8 mouse cellular contexts compared by ENCODE assay signal in the genomic region with DNA sequence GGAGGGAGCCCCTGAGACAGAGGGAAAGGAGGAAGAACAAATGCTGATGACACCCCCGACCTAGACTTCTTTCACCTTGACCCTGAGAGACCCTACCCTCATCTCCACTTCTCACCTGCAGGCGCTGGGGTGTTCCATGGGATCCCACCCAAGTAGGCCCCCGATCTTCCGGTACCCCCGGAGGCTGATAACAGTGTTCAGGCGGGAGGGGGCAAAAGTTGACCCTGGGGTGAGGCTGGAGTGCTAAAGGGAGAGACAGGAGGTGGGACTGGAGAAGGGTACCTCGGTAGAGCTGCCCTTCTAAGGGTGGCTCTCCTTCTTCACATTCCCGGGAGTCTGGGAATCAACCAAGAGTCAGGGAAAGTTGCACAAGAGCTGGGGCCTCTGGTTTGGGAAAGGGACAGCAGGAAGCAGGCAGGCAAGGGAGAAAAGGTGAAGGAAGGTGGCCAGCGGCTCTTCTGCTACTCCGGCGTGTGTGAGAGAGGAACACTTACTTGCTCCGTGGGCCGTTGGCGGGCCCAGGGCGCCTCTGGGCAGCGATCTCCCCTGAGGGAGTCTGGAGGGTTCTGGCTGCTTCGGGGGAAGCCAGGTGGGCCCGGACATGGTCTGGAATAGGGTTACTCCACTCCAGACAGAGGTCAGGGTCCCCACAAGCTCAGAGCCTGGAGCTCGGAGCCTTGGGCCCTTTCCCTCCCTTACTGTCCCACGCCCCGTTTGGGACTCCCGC. TPM values are rescaled to one million over a fixed set of nuclear protein-coding genes. Genes with fewer than 3 reads are reported as not detected.
DNase-seq lines count a peak whose midpoint lies in the region; ATAC-seq and TF ChIP-seq lines count a peak whose summit lies in the region.

No protein-coding gene starts in this region.

- DNase-seq in liver, embryonic 13.5 days, result no peak
- no peak for DNase-seq in adrenal gland, adult 8-10 months
- DNase-seq in layer of hippocampus, adult 8-10 months (ENCODE audit: low spot score in 2 of 2), result no peak
- no peak for DNase-seq in spleen, adult 18-20 months

- WGBS in forebrain, embryonic 13.5 days, result 4% methylated on average over 22 of the region's 22 CpGs
- 5% methylated on average over 22 of the region's 22 CpGs for WGBS in liver, embryonic 13.5 days (ENCODE audit: insufficient replicate concordance)
- WGBS in small intestine, adult 2 months, result 11% methylated on average over 22 of the region's 22 CpGs

- H3K4me2 ChIP-seq in forebrain, embryonic 13.5 days, result peak overlapping the region; percentile 72
- peak overlapping the region; percentile 82 for H3K4me2 ChIP-seq in liver, embryonic 13.5 days

- no peak for TF ChIP-seq POLR2A in small intestine, adult 2 months (IDR thresholded peaks at IDR 0.05; ENCODE audit: low read depth, low read length)

- H3K27me3 ChIP-seq in megakaryocyte, embryonic 14.5 days (replicated peaks), result no peaks in the 10 kb centered on the region
- H3K27me3 ChIP-seq in forebrain, embryonic 13.5 days, result no peaks in the 10 kb centered on the region
- H3K27me3 ChIP-seq in liver, embryonic 13.5 days, result no peaks in the 10 kb centered on the region
- H3K27me3 ChIP-seq in small intestine, adult 2 months (ENCODE audit: control insufficient read depth, insufficient read depth, low read length), result no peaks in the 10 kb centered on the region

- peaks cover 64% of the 10 kb centered on the region for H3K36me3 ChIP-seq in megakaryocyte, embryonic 14.5 days (replicated peaks; ENCODE audit: low read length)
- peaks cover 40% of the 10 kb centered on the region for H3K36me3 ChIP-seq in forebrain, embryonic 13.5 days (ENCODE audit: poor library complexity, severe bottlenecking)
- H3K36me3 ChIP-seq in liver, embryonic 13.5 days, result peaks cover 28% of the 10 kb centered on the region
- no peaks in the 10 kb centered on the region; the same call in 1 of the 2 replicates for H3K36me3 ChIP-seq in small intestine, adult 2 months (ENCODE audit: control insufficient read depth, insufficient read depth, low read length)

- H3K9me3 ChIP-seq in megakaryocyte, embryonic 14.5 days, result no peaks in the 10 kb centered on the region
- H3K9me3 ChIP-seq in forebrain, embryonic 13.5 days (replicated peaks), result no peaks in the 10 kb centered on the region; the same call in 1 of the 2 replicates
- no peaks in the 10 kb centered on the region for H3K9me3 ChIP-seq in liver, embryonic 13.5 days (replicated peaks)

- peak overlapping the region; percentile 72 for H3K9ac ChIP-seq in forebrain, embryonic 13.5 days
- H3K9ac ChIP-seq in liver, embryonic 13.5 days, result peak overlapping the region; percentile 76

- peak overlapping the region; percentile 79 for H3K27ac ChIP-seq in forebrain, embryonic 13.5 days
- H3K27ac ChIP-seq in liver, embryonic 13.5 days, result peak overlapping the region; percentile 62
- H3K27ac ChIP-seq in small intestine, adult 2 months (ENCODE audit: insufficient read depth, low read depth, low read length), result peak overlapping the region; percentile 52

- ATAC-seq in megakaryocyte, adult 5-6 weeks (ENCODE audit: poor library complexity, severe bottlenecking), result no peak
- ATAC-seq in forebrain, embryonic 13.5 days, result peak; percentile 52
- ATAC-seq in liver, embryonic 13.5 days (ENCODE audit: low read depth), result peak; percentile 48

- H3K4me3 ChIP-seq in megakaryocyte, embryonic 14.5 days (replicated peaks), result peak overlapping the region; percentile 92
- peak overlapping the region; percentile 49 for H3K4me3 ChIP-seq in forebrain, embryonic 13.5 days
- peak overlapping the region; percentile 63 for H3K4me3 ChIP-seq in liver, embryonic 13.5 days (replicated peaks)
- H3K4me3 ChIP-seq in small intestine, adult 2 months (ENCODE audit: low read depth, low read length), result peak overlapping the region; percentile 64

- no peak for TF ChIP-seq CTCF in small intestine, adult 2 months (IDR thresholded peaks at IDR 0.05; ENCODE audit: extremely low read depth, insufficient read length, insufficient replicate concordance, low read depth, low read length)

- H3K4me1 ChIP-seq in megakaryocyte, embryonic 14.5 days, result peaks cover 75% of the 10 kb centered on the region
- H3K4me1 ChIP-seq in forebrain, embryonic 13.5 days, result peaks cover 38% of the 10 kb centered on the region
- peaks cover 61% of the 10 kb centered on the region for H3K4me1 ChIP-seq in liver, embryonic 13.5 days (replicated peaks)
- H3K4me1 ChIP-seq in small intestine, adult 2 months (ENCODE audit: control insufficient read depth, insufficient read depth, insufficient read length, low read length), result peaks cover 27% of the 10 kb centered on the region

RNA-seq across cellular contexts. Expression of gene Trip6, which starts 0.6 kb away (rescaled TPM):
- 35.0 and 68.0 TPM in 2 replicates for polyA plus RNA-seq in megakaryocyte, embryonic 14.5 days (2012; ENCODE audit: insufficient read depth, low replicate concordance)
- total RNA-seq in megakaryocyte, adult 5-6 weeks (2015), result 4.1 and 4.2 TPM in 2 replicates
- 2.1 and 2.9 TPM in 2 replicates for total RNA-seq in megakaryocyte, adult 5-6 weeks (2017)
- 30.8 and 35.3 TPM in 2 replicates for polyA plus RNA-seq in forebrain, embryonic 13.5 days (2015; fragmentation: Nextera tagmentation; extraction: Ambion mirVana)
- 10.1 and 10.6 TPM in 2 replicates for polyA plus RNA-seq in liver, embryonic 13.5 days (2015; fragmentation: Nextera tagmentation; extraction: Ambion mirVana)
- 7.6 and 8.2 TPM in 2 replicates for polyA plus RNA-seq in small intestine, adult 2 months (2012; rRNA removed)
- 10 to 100 TPM; 35.7 to 54.9 (median 48.5) TPM for total RNA-seq in adrenal gland, adult 8-10 months (2022)
- total RNA-seq in layer of hippocampus, adult 8-10 months (2022), result 1 to 10 TPM; 6.1 to 8.0 (median 6.7) TPM

RNA-seq across cellular contexts. Expression of gene Srrt, which starts 6.2 kb away (rescaled TPM):
- 163 and 271 TPM in 2 replicates for polyA plus RNA-seq in megakaryocyte, embryonic 14.5 days (2012; ENCODE audit: insufficient read depth, low replicate concordance)
- total RNA-seq in megakaryocyte, adult 5-6 weeks (2015), result 71.9 and 97.1 TPM in 2 replicates
- 158 and 222 TPM in 2 replicates for total RNA-seq in megakaryocyte, adult 5-6 weeks (2017)
- 145 and 150 TPM in 2 replicates for polyA plus RNA-seq in forebrain, embryonic 13.5 days (2015; fragmentation: Nextera tagmentation; extraction: Ambion mirVana)
- 86.7 and 102 TPM in 2 replicates for polyA plus RNA-seq in liver, embryonic 13.5 days (2015; fragmentation: Nextera tagmentation; extraction: Ambion mirVana)
- 60.3 and 109 TPM in 2 replicates for polyA plus RNA-seq in small intestine, adult 2 months (2012; rRNA removed)
- total RNA-seq in adrenal gland, adult 8-10 months (2022), result 100 to 1,000 TPM; 145 to 244 (median 187) TPM
- total RNA-seq in layer of hippocampus, adult 8-10 months (2022), result 100 to 1,000 TPM; 220 to 278 (median 242) TPM

RNA-seq across cellular contexts. Expression of gene Ufsp1, which starts 19.2 kb away (rescaled TPM):
- 278 and 294 TPM in 2 replicates for polyA plus RNA-seq in megakaryocyte, embryonic 14.5 days (2012; ENCODE audit: insufficient read depth, low replicate concordance)
- 0.18 and 1.4 TPM in 2 replicates for total RNA-seq in megakaryocyte, adult 5-6 weeks (2015)
- 0.24 and 0.59 TPM in 2 replicates for total RNA-seq in megakaryocyte, adult 5-6 weeks (2017)
- 7.1 and 7.2 TPM in 2 replicates for polyA plus RNA-seq in forebrain, embryonic 13.5 days (2015; fragmentation: Nextera tagmentation; extraction: Ambion mirVana)
- 8.4 TPM in 2 replicates for polyA plus RNA-seq in liver, embryonic 13.5 days (2015; fragmentation: Nextera tagmentation; extraction: Ambion mirVana)
- 7.0 and 10.9 TPM in 2 replicates for polyA plus RNA-seq in small intestine, adult 2 months (2012; rRNA removed)
- 10 to 100 TPM; 13.0 to 16.4 (median 15.8) TPM for total RNA-seq in adrenal gland, adult 8-10 months (2022)
- 10 to 100 TPM in 3 of 4 experiments, 1 to 10 TPM in 1; 7.4 to 14.7 (median 12.7) TPM for total RNA-seq in layer of hippocampus, adult 8-10 months (2022)

RNA-seq across cellular contexts. Expression of gene Slc12a9, which starts 19.8 kb away (rescaled TPM):
- polyA plus RNA-seq in megakaryocyte, embryonic 14.5 days (2012; ENCODE audit: insufficient read depth, low replicate concordance), result 2.5 and 6.4 TPM in 2 replicates
- total RNA-seq in megakaryocyte, adult 5-6 weeks (2015), result 12.8 and 13.4 TPM in 2 replicates
- 20.9 and 21.6 TPM in 2 replicates for total RNA-seq in megakaryocyte, adult 5-6 weeks (2017)
- polyA plus RNA-seq in forebrain, embryonic 13.5 days (2015; fragmentation: Nextera tagmentation; extraction: Ambion mirVana), result 14.4 and 16.9 TPM in 2 replicates
- 2.8 and 3.2 TPM in 2 replicates for polyA plus RNA-seq in liver, embryonic 13.5 days (2015; fragmentation: Nextera tagmentation; extraction: Ambion mirVana)
- 9.2 and 14.8 TPM in 2 replicates for polyA plus RNA-seq in small intestine, adult 2 months (2012; rRNA removed)
- total RNA-seq in adrenal gland, adult 8-10 months (2022), result 10 to 100 TPM; 10.2 to 22.1 (median 16.6) TPM
- 10 to 100 TPM; 25.6 to 37.8 (median 32.0) TPM for total RNA-seq in layer of hippocampus, adult 8-10 months (2022)

RNA-seq across cellular contexts. Expression of gene Ache, which starts 26.3 kb away (rescaled TPM):
- polyA plus RNA-seq in megakaryocyte, embryonic 14.5 days (2012; ENCODE audit: insufficient read depth, low replicate concordance), result 206 and 642 TPM in 2 replicates
- 0.09 and 0.50 TPM in 2 replicates for total RNA-seq in megakaryocyte, adult 5-6 weeks (2015)
- total RNA-seq in megakaryocyte, adult 5-6 weeks (2017), result 0.07 and 0.08 TPM in 2 replicates
- polyA plus RNA-seq in forebrain, embryonic 13.5 days (2015; fragmentation: Nextera tagmentation; extraction: Ambion mirVana), result 2.7 and 4.1 TPM in 2 replicates
- 15.9 and 16.6 TPM in 2 replicates for polyA plus RNA-seq in liver, embryonic 13.5 days (2015; fragmentation: Nextera tagmentation; extraction: Ambion mirVana)
- 5.1 and 5.3 TPM in 2 replicates for polyA plus RNA-seq in small intestine, adult 2 months (2012; rRNA removed)
- 10 to 100 TPM; 11.5 to 22.5 (median 16.8) TPM for total RNA-seq in adrenal gland, adult 8-10 months (2022)
- 10 to 100 TPM; 61.0 to 73.5 (median 63.6) TPM for total RNA-seq in layer of hippocampus, adult 8-10 months (2022)

Comparison
In these comparisons a context has a peak if more than half of its experiments do, and no peak if none do; other contexts are left out.
1. RNA of gene Ufsp1, which starts 19.2 kb away (polyA plus RNA-seq): 278 to 294 TPM in megakaryocyte, embryonic 14.5 days; 7.0 to 10.9 TPM in small intestine, adult 2 months, 8.4 TPM in liver, embryonic 13.5 days and 7.1 to 7.2 TPM in forebrain, embryonic 13.5 days; every median in the first group is over 10 times any median in the second.
2. Peak in every context shown above with its lines, with median percentiles within 50 percentile points of each other: H3K4me3 ChIP-seq and H3K27ac ChIP-seq.